Mouse (Mus musculus): ENCODE results near the gene Smpd3. TPM values are rescaled to one million over a fixed set of nuclear protein-coding genes. Genes with fewer than 3 reads are reported as not detected.

Gene Smpd3
- polyA plus RNA-seq, 1 experiment = 6.5 TPM

- no peak for DNase-seq (ENCODE audit: low read depth)
Measured at GRCm38 (mm10) chr8:106292484-106293396, 45.0 kb downstream of the Smpd3 start.

DNA sequence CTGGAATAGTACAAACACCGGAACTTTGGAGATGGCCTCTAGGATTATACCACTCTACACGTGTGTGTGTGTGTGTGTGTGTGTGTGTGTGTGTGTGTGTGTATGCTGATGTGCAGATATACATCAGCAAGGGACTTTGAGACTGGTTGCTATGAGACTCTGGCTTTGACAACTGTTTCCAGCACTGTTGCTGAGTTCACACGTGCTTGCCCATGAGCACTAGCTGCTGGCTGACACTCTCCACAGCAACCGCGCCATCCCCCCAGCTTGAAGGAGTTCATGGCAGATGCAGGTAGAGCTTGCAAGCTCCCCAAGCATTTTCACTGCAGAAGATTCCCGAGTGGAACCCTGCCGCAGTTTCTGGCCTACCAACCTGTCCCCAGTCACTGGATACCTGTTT lies 48.3 kb downstream of the Smpd3 start:
- no peak for DNase-seq (ENCODE audit: low read depth)

GRCm38 (mm10) chr8:106288732-106289131 lies 49.1 kb downstream of the Smpd3 start:
- no peak for DNase-seq (ENCODE audit: low read depth)

DNA sequence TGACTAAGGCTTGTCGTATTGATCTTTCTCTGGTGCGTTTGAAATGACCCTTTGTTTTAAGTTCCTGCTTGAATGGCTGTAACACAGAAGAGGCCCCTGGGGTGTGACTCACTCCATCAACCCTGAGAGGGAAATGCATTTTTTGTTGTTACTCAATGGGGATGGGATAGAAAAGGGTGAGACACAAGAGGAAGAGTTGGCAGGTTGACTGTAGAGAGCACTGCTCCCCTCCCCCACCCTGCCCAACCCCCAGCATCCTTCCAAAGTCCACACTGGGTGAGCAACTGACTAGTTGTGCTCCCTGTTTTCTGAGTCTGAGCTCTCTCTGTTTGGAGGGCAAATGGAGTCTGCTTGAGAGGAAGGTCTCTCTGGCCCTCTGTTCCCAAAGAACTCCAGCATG lies 50.3 kb downstream of the Smpd3 start:
- no peak for DNase-seq (ENCODE audit: low read depth)

GRCm38 (mm10) chr8:106280844-106281243 lies 56.9 kb downstream of the Smpd3 start:
- no peak for DNase-seq (ENCODE audit: low read depth)

DNA sequence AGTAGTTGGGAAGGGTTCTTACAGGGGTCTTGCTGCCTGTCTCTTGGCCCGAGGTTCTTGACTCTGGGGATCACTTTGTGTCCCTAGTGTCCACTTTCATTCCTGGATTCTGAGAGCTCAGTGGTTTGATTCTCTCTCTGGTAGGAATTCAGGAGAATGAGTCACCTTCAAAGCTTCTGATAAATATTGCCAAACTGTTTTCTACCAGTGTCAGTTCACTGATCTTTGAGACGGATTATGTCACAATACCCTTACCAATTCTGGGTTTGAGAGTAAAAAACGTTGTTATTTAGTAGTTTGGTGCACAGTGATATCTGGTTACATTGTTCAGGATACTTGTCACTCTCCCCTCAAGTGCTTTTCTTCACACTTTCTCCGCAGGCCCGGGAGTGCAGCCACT lies 57.6 kb downstream of the Smpd3 start:
- DNase-seq (ENCODE audit: low read depth) = no peak

GRCm38 (mm10) chr8:106278367-106279042 lies 59.3 kb downstream of the Smpd3 start:
- no peak for DNase-seq (ENCODE audit: low read depth)

DNA sequence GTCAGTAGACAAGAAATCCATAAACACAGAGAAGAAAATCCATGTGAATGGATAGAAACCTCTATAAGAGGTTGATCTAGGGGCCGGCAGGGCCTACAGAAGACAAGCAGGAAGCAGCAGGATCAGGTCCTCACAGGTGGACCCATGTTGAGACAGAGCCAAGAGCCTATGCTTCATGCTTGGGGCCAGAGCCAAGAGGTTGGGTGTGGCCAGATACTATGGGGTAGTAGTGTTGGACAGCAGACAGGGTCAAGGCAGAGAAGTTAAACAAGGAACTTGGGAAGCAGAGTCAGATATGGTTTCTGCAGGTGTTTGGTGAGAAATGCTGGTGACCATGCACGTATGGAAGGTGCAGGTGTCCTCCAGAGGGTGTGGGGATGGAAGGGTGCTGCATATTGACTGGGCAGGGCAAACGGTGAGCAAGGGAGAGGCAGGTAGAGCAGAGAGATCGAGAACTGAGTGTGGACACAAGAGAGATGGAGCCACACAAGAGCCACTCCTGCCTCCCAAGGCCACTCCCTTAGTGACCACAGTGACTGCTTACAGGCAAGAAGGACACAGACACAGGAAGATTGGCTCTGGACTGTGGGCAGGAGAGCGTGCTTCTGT lies 61.0 kb downstream of the Smpd3 start:
- DNase-seq (ENCODE audit: low read depth) = no peak

- no peak for DNase-seq (ENCODE audit: low read depth)
Measured at GRCm38 (mm10) chr8:106273468-106273867, 64.3 kb downstream of the Smpd3 start.

GRCm38 (mm10) chr8:106271378-106271777 lies 66.4 kb downstream of the Smpd3 start:
- DNase-seq (ENCODE audit: low read depth) = no peak

DNA sequence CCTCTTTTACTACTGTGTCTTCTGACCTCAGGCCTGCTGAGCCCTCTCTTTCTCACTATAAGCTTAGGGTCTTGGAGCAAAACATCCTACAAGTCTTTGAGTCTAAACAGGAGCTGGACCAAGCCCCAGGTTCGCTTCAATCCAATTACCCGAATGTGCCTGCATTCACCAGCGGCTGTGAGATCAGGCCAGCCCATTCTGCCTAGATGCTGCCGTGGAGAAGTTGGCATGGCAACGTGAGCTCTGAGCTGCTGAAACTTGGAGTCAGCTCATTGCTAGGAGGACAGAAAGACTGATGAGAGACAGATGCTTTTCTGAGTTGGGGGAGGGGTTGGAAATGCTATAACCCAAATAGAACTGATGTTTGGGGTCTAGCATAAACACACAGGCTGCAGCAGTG lies 67.0 kb downstream of the Smpd3 start:
- DNase-seq (ENCODE audit: low read depth) = no peak

GRCm38 (mm10) chr8:106268710-106269346 lies 69.0 kb downstream of the Smpd3 start:
- no peak for DNase-seq (ENCODE audit: low read depth)

DNA sequence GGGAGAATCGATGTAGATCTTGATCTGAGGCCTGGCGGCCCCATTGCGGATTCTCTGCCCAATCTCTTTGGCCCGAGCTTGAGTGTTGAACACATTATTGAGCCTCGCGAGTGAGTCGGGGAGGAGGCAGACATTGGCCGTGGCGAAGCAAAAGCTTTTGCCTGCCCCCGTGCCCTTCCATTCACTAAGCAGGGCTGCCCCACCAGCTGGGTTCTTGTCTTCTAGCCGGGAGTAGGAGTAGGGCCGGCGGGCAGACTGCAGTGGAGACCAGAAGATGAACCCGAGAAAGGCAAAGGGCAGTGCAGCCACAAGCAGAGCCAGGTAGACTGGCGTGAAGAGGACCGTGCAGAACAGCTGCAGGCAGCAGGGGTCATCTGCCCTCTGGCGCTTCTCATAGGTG lies 72.4 kb downstream of the Smpd3 start:
- no peak for DNase-seq (ENCODE audit: low read depth)

DNA sequence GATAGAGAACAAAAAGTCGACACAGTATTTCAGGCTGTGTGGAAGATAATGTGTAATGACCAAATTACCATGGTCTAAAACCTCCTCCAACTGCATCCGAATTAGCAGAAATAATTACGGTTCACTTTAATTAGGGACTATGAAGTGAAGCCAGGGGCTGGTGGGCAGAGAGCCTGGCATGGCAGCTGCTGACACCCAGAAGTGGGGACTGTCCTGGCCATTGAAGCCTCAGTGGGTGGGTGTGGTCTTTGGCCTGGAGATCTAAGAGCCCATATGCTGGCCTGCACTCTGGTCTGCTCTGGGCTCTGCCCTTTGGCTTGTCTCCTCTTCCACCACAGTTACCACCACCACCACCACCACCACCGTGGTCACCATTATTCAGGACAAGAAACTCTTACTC lies 73.9 kb downstream of the Smpd3 start:
- no peak for DNase-seq (ENCODE audit: low read depth)

- DNase-seq (ENCODE audit: low read depth) = no peak
Measured at GRCm38 (mm10) chr8:106262343-106262742, 75.4 kb downstream of the Smpd3 start.

- no peak for DNase-seq (ENCODE audit: low read depth)
Measured at GRCm38 (mm10) chr8:106260894-106261293, 76.9 kb downstream of the Smpd3 start.

DNA sequence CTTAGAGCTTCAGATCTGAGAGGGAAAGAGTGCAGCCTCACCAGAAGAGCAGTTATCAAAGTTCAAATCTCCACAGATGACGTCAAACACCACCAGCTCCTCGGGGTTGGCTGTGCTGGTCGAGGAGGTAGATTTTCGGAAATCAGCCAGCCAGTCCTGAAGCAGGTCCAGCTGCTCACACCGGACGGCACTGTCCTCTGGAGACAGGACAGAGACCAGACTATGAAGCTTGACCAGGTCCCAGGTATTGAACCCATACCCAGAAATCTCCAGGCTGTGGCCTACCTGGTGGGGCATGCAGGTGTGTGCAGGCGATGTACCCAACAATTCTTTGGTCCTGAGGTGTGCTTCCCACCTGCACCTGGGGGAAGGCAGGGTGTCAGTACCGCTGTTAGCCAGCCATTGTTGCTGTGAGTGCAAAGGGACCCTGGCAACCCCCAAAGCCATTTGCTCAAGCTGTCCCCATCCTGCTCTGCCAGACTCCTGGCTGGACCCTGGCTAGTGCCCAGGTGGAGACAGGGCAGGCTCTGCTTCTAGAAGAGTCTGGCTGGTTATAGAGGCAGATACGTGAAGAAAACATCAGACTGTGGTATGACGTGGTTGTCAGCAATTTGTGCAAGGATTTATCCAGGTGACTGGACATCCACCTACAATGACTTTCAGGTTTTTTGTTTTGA lies 78.1 kb downstream of the Smpd3 start:
- DNase-seq (ENCODE audit: low read depth) = no peak

- no peak for DNase-seq (ENCODE audit: low read depth)
Measured at GRCm38 (mm10) chr8:106258169-106258568, 79.6 kb downstream of the Smpd3 start.

- no peak for DNase-seq (ENCODE audit: low read depth)
Measured at GRCm38 (mm10) chr8:106250186-106250585, 87.6 kb downstream of the Smpd3 start.

DNA sequence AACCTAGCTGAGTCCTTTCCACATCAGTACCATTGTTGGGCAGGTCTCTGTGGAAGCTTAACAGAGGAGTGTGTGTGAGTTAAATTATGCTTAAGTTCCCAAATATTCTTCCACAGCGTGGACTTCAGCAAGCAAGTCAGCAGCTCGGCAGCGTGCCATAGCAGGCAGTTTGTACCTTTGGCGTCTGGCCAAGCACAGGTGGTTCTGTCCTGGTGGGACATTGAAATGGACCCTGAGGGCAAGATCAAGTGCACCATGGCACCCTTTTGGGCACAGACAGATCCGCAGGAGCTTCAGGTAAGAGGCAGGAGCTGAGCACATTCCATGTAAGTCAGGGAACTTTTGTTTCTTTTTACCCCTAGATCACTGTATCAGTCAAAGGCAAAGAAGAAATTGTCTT lies 100.7 kb downstream of the Smpd3 start:
- DNase-seq (ENCODE audit: low read depth) = no peak

GRCm38 (mm10) chr8:106234567-106235261 lies 103.1 kb downstream of the Smpd3 start:
- no peak for DNase-seq (ENCODE audit: low read depth)
